Mouse (Mus musculus) cortical plate, adult 2 months (tissue): ENCODE measurements around the gene Gm45062. TPM values are rescaled to one million over a fixed set of nuclear protein-coding genes. Genes with fewer than 3 reads are reported as not detected.

Experiments
- H3K27ac ChIP-seq: fragments of 200-500 bp; 2 replicates; pipeline ENCODE4 v1.5.1; 2012; ENCODE audit warnings: low read length, control low read depth, inconsistent platforms; ENCODE audit not compliant: insufficient read depth
- H3K4me1 ChIP-seq: fragments of 200-500 bp; 2 replicates; pipeline ENCODE4 v1.6.1; 2011; ENCODE audit warnings: low read length; ENCODE audit not compliant: control insufficient read depth, insufficient read depth
- H3K4me3 ChIP-seq: fragments of 200-500 bp; 2 replicates; pipeline ENCODE4 v1.5.1; 2011; ENCODE audit warnings: mild to moderate bottlenecking, low read length, control low read depth; ENCODE audit not compliant: insufficient read depth
- CTCF ChIP-seq: fragments of 200-500 bp; IDR thresholded peaks from 2 replicates; pipeline ENCODE4 v1.5.1; 2011; ENCODE audit warnings: mild to moderate bottlenecking, control low read depth, low read length; ENCODE audit not compliant: insufficient read depth; ENCODE audit errors: extremely low read depth
- POLR2A ChIP-seq: fragments of 200-500 bp; IDR thresholded peaks from 2 replicates; pipeline ENCODE4 v1.6.1; 2011; ENCODE audit warnings: mild to moderate bottlenecking, low read length, control low read depth; ENCODE audit not compliant: insufficient read depth; ENCODE audit errors: extremely low read depth
- polyA plus RNA-seq: library from polyadenylated mRNA; depleted of rRNA; stranded (reverse); fragments of >200 nt; gene quantifications from 2 replicates; pipeline ENCODE4 v1.2.3, GENCODE M21; 2012

Gene Gm45062
- polyA plus RNA-seq, 1 experiment = 21.9 TPM

DNA sequence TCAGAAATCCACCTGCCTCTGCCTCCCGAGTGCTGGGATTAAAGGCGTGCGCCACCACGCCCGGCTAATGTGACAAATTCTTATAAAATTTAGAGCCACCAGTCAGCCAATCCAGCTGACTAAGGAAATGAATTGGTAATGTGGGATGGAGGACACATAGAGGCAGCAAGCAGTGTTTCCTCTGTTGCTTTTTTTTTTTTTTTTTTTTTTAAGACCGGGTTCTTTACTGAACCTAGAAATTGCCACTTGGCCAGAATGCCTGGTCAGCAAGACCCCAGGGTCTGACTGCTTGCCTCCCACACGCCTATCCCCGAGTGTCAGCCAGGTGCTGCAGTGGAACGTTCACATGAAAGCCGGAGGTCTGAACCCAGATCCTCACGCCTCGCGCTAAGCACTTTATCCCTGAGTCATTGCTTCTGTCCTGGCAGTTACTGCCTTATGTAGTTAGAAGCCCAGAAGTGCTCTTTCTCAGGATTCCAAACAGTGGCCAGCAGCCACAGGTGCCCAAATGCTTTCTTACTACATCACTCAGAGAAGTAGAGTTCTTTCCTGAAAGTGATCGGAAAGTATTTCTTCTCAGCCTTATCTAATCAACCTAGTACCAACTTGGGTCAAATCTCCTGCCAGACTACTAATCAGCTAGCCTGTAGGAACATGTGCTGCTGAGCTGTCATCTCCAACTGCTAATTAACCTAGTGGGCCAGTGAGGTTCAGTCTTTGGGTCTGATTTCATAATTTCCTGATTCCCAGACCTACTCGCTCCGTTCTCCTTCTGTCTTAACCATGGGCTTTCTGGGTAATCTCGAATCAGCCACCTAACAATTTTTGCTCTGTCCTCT lies 225.4 kb downstream of the Gm45062 start:
- Histone ChIP-seq H3K4me3 (no peak overlapping the region), H3K27ac (no peak overlapping the region), H3K4me1 (no peaks in the 10 kb centered on the region)
- no peak for TF ChIP-seq POLR2A
- TF ChIP-seq CTCF = no peak

DNA sequence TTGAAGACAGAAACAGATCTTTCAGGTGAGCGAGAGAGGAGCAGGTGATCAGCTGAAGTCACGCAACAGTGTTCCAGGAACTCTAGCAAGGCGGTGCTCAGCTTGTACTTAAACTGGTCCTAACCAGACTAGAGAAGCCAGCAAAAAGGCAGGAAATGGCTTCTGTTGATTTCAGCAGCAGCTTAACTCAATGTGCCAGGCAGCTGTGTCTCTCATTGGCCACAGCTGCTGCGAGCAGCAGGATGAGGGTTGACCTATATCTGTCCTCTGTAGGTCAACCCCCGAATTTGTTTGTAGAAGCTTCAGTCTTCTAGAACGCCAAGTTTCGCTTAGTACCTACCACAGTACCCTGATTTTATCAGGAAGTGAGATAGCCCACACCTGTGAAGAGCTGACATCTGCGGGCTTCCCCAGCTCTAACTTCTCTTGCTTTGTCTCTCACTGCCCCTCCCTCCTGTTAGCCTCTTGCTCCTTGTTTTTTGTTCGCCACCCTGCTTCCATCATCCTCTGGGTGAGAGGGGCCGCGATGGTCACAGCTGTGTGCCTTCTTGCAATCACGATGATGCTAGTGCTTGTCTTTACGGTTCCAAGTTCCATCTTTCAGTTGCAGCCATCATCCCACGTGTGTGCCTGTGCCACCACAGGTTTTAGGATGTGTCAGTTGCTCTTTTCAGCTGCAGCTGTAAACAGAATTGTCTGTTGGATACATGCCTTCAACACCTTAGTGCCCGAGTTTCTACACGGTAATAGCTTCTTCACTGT lies 226.3 kb downstream of the Gm45062 start:
- Histone ChIP-seq H3K27ac (no peak overlapping the region), H3K4me1 (no peaks in the 10 kb centered on the region), H3K4me3 (no peak overlapping the region)
- no peak for TF ChIP-seq POLR2A
- no peak for TF ChIP-seq CTCF

DNA sequence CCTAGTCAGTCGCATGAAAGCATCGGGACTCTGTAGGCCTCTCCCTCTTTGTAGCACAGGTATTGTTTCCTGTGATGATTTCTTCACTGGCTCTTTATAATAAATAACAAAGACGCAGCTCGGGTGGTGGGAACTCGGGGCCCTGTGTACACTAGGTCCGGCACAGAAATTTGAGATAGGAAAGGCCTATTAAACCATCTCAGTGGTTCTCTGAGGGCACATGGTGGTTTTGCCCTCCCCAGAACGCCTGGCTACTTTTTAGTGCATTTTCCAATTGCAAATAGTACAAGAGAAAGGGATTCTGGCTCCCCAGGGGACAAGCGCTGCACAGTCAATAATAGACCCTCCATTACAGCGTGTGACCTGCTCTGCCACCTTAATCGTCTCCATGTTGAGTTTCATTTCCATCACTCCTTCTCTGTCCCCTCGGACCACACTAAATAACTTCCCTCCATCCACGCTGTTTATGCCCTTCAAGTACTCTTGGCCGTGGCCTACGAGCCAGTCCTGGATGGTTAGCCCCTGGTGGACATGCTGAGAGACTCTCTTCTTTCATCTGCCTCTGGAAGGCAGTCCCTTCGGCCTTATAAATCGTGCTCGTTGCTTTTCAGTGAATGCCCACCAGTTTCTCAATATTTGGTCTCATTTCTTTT lies 227.3 kb downstream of the Gm45062 start:
- TF ChIP-seq CTCF (no peak), POLR2A (no peak)
- no peak overlapping the region for H3K27ac ChIP-seq
- H3K4me1 ChIP-seq = no peaks in the 10 kb centered on the region
- no peak overlapping the region for H3K4me3 ChIP-seq

DNA sequence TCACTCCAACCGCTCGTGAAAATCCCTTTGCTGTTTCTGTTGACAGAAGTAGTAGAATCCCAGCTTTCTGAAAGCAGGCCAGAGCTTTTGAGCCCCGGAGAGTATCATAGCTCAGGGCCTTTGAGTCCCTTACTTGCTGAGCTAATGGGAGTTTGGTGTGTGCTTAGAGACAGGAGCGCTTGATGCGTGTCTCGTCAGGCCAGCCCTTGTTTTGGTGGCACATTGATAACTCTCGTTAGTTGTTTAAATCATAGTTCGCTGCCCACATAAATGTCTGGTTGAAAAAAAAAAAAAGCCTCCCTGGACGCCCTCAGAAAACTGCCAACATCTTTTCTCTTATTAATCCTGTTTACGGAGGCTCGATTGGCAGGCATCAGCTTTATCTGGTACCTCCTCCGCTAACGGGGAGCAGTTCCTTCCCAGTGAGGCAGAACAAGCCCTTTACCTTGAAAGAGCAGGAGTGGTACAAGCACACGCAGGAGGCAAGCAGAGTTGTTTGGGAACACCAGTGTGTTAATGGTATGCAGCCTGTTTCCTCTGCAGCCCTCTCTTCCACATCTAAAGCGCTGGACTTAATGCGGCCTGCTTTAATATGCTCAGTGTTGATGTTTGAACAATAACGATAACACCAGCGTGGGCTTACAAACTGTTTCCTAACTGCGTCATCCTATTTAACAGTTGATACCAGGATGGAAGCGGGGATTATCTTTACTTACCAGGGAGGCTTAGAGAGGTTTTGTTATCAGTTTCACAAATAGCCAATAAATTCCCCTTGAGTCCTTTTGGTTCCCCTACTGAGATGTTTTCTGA lies 228.0 kb downstream of the Gm45062 start:
- Histone ChIP-seq H3K27ac (no peak overlapping the region), H3K4me1 (no peaks in the 10 kb centered on the region), H3K4me3 (no peak overlapping the region)
- TF ChIP-seq POLR2A (no peak), CTCF (no peak)

DNA sequence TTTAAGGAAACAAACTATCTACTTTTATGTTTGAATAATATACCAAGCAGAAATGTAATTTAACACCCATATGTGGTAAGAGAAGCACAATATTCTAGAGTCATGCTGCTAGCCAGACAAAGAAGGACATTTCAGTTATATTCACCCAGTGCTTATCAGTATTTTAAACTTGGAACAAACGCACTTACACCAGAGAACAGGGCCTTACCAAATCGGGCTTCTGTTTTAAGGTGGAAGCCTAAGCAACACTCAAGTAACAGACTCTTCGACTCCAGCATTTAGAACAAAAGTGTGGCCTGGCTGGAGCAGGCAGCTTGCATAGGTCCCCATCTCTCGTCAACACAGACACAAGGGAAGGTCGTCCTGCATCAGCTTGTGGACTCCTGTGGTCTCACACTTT lies 229.0 kb downstream of the Gm45062 start:
- Histone ChIP-seq H3K4me3 (no peak overlapping the region), H3K4me1 (no peaks in the 10 kb centered on the region), H3K27ac (no peak overlapping the region)
- no peak for TF ChIP-seq POLR2A
- TF ChIP-seq CTCF = no peak

DNA sequence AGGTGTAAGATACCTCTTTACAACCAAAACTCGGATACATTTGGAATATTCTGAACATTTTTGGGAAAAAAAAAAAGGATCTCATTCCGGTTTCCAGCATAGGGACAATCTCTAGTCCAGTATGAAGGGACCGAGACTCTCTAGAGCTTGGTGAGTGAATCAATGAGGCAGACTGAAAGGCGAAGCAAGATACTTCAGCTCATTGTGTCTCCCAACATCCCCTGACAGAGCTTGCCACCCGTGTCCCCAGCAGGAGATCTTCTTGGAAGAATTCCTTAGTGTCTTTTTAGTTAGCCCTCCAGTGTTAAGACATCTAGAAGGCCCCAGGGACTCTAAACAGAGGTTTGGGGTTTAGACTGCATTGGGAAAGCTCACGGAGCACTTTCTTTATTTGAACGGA lies 230.0 kb downstream of the Gm45062 start:
- H3K4me1 ChIP-seq = no peaks in the 10 kb centered on the region
- no peak overlapping the region for H3K4me3 ChIP-seq
- no peak overlapping the region for H3K27ac ChIP-seq
- TF ChIP-seq CTCF (no peak), POLR2A (no peak)

DNA sequence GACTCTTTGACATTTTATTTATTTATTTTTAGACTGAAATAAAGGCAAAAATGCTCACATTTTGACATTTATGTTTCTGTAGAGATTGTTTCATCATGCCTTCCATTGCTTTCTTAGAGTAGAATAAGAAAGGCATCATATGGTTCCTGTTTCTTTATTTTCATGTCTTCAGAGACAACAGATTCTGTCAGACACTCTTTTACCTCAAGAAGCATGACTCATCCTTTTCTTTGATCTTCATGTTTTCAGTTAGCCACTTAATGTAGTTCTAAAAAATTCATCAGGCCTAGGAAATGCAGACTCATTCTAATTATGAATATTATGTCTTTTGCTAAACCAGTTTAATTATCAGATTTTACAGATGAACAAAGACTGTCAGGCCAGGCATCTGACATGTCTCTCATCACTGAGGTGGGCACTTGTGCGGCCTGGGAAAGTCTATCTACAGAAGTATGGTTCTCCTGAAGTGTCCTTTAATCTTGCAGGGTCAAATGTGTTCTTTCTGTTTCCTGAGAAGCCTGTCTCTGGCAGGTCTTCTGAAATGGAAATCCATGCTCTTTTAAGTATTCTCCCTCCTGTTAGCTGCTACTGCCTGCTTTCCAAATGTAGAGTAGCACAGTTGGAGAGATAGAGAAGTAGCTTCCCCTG lies 230.8 kb downstream of the Gm45062 start:
- Histone ChIP-seq H3K27ac (no peak overlapping the region), H3K4me1 (no peaks in the 10 kb centered on the region), H3K4me3 (no peak overlapping the region)
- TF ChIP-seq POLR2A = no peak
- no peak for TF ChIP-seq CTCF

DNA sequence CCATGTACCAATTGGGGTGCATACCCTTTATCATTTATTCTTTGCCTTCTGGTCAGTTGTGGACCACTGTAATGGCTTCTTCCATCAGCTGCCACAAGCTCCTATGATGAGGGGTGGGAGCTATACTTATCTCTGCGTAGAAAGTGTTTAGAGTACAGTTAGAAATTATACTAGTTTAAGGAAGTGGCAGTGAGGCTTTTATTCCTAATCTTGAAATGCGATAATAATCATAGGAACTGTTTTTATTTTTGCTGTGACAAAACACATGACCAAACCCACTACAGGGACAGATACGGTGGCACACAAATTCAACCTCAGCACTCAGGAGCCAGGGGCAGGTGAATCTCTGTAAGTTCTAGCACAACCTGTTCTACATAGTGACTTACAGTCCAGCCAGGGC lies 233.0 kb downstream of the Gm45062 start:
- no peak for TF ChIP-seq POLR2A
- TF ChIP-seq CTCF = no peak
- Histone ChIP-seq H3K4me3 (no peak overlapping the region), H3K27ac (no peak overlapping the region), H3K4me1 (no peaks in the 10 kb centered on the region)

DNA sequence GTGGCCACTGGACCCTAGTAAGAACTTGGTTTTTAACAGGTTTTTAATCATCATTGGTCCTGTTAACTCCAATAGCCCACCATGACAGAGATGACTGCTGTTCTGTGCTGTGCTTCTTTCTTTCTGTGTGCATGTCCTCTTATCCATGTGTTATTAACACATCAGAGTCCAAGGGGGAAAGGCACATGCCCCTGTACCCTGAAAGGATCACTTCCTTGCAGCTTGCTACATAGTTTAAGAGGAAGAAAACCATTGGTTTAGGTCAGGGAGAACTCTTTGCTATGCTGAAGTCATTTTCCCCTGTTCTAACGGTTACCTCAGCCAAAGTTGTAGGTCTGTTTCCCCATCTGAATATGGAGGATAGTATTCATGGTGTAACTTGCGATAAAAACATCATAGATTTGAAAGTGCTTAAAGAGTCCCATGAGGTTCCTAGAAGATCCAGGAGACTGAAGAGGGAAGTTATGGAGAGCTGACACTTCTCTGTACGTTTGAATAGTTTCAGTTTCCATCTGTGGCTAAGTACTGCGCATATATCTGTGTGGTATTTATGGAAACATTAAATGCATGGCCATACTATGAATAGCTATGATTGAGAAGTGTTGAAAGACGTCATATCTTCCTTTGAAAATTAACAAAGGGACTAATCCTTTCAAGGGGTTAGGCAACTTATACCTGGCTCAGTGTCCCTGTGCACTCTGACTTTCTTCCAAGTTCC lies 236.0 kb downstream of the Gm45062 start:
- no peak overlapping the region for H3K27ac ChIP-seq
- TF ChIP-seq POLR2A (no peak), CTCF (no peak)
- no peaks in the 10 kb centered on the region for H3K4me1 ChIP-seq
- no peak overlapping the region for H3K4me3 ChIP-seq
